Mouse (Mus musculus): ENCODE measurements at regions not wholly inside any gene's neighbourhood (a gene's known extent, or its start where the extent isn't known, plus 50 kb on each side); places are given as distances from the start of the nearest gene placed in this dataset.
"Not testable (repeated sequence)": the region's sequence is repeated elsewhere in the genome, so short reads cannot be mapped to it uniquely, and the experiment has no call there.

- ATAC-seq (ENCODE audit: poor library complexity, severe bottlenecking) = no peak
Observed at GRCm38 (mm10) chr14:86599511-86599910, 541.5 kb downstream of the Diaph3 start.

- ATAC-seq (ENCODE audit: poor library complexity, severe bottlenecking) = no peak
Observed at GRCm38 (mm10) chr14:86588525-86588924, 552.5 kb downstream of the Diaph3 start.

DNA sequence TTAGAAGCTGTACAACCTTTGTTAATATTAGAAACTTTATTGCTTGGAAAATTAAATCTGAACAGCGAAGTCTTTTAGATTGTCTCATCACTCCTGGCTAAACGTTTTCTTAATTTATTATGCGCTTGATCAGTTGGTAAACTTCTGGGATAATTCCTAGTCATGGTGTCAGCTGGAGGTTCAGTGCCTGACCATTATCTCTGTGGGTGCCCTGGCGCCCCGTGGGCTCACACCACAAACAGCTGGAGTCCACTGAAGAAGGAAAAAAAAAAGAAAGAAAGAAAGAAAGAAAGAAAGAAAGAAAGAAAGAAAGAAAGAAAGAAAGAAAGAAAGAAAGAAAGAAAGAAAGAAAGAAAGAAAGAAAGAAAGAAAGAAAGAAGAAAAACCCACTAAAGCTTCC, 555.1 kb downstream of the Diaph3 start:
- not testable (repeated sequence) for ATAC-seq (ENCODE audit: poor library complexity, severe bottlenecking)

- ATAC-seq (ENCODE audit: poor library complexity, severe bottlenecking) = no peak
Observed at GRCm38 (mm10) chr14:86562728-86563127, 578.3 kb downstream of the Diaph3 start.

- no peak for ATAC-seq (ENCODE audit: poor library complexity, severe bottlenecking)
Observed at GRCm38 (mm10) chr14:86537992-86538391, 603.0 kb downstream of the Diaph3 start.

- no peak for ATAC-seq (ENCODE audit: poor library complexity, severe bottlenecking)
Observed at GRCm38 (mm10) chr14:86536341-86537027, 604.6 kb downstream of the Diaph3 start.

DNA sequence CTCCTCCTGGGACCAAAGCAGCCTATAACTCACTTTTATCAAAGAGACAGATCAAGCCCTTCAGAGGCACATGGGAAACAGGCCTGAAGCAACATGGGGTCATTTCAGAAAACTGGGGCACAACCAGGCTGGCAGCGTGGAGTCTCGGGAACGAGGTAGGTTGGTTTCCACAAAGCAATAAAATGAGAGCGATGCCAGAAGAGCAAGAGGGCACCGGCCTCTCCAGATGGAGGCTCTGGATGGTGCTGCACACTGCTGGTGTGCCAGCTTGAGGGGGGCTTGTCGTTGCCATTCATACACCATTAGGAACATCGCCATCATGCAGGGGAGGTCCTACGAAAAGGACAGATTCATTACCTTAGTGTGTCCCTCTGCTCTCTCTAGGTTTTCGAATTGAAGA, 630.6 kb downstream of the Diaph3 start:
- ATAC-seq (ENCODE audit: poor library complexity, severe bottlenecking) = no peak

DNA sequence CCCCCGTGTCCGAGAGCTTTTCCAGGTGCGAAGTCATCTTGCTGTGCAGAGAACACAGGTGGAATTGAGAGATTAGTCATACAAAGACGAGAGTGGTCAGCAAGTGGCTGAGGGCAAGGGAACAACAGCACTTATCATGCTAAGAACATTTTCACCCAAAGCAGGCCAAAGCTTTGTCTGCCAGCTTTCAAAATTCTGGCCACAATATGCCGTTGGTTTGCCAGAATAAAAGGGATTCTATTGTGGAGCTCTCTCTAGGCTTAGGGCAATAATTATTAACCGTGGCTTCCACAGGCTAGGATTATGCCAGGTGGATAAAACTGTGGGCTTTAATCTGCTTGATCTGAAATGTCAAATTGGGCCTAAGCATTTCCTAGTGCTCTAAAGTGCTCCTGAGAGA, 631.3 kb downstream of the Diaph3 start:
- ATAC-seq (ENCODE audit: poor library complexity, severe bottlenecking) = no peak

DNA sequence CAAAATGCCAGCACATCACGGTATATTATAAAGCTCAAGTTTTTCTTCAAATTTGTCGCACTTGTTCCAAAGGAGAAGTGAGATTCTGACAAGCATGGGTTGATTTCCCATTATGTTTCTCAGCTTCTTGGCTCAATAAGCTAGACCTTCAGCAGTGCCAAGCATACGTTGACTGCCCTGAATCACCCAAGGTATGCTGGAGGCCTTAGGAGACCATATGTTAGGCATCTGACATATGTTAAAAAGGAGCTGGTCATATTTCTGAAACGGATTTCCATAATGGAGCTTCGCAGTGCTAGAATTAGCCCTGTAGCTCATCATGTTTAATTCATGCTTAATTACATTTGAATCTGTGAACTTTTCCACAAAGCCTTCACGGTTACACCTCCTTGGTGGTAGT, 634.7 kb downstream of the Diaph3 start:
- no peak for ATAC-seq (ENCODE audit: poor library complexity, severe bottlenecking)

- ATAC-seq (ENCODE audit: poor library complexity, severe bottlenecking) = no peak
Observed at GRCm38 (mm10) chr14:86490826-86491225, 650.2 kb downstream of the Diaph3 start.

DNA sequence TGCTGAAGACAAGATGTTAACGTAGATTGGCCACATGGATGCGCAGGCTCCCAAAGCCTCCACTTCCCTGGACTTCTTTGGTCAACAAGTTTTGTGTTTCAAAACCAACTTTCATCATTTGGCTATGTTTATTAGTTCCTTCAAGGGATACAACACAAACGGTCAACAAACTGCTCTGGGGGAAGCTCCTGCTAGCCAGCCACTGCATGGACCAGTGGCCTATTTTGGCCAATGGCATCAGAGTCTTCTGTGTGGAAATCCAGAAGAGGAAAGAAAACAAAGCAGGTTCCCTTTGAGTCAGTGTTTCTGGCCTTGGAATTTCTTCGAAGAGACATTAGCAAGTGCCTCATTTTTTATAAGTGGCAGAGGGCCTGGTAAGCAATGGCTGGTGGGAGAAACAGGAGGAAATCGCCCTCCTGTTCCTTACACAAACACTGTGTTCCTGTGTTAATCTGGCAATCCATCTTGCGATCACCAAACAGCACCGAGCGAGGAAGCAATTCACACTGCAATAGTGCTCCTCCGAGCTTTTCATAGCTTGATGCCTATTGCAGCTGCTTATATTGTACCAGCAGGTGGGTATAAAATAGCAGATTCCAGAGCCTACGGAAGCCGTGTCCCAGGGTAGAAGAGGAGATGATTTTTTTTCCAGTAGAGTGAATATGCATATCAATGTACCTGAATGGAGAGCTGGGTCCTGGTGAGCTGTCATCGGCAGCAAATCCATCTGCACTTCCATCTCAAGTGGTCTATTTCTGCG, 651.0 kb downstream of the Diaph3 start:
- no peak for ATAC-seq (ENCODE audit: poor library complexity, severe bottlenecking)

DNA sequence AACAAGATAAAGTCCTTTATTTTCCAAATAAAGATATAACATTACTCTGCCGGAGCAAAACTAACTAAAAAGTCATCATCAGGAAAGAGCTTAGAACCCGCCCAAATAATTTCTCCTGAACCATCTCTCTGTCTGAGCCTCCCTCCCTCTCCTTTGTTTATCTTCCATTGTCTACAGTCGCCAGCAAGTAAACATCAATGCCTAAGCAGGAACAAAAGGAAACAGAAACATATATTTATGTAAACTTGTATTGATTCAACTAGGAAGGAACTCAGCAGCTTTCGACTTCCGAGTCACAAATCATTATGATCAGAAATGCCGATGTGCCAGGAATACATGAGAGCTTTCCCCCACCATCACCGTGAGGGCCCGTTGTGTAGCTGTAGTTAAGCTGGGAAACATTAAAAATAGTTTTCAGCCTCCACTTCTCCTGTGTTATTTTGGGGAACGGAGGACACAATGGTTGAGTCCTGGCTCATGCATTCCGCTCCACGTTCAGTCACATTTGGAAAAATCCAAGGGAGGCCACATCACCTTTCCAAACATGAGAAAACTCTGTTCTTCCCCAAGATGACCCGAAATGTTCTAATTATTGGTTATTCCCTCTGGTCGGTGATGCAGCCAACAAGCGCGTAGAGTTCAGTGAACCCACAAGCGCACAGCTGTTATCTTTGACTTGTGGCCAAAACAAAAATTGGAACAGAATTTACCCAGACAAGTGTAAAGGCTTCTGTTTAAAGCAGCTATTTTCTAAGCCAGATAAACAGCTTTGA, 651.8 kb downstream of the Diaph3 start:
- no peak for ATAC-seq (ENCODE audit: poor library complexity, severe bottlenecking)

DNA sequence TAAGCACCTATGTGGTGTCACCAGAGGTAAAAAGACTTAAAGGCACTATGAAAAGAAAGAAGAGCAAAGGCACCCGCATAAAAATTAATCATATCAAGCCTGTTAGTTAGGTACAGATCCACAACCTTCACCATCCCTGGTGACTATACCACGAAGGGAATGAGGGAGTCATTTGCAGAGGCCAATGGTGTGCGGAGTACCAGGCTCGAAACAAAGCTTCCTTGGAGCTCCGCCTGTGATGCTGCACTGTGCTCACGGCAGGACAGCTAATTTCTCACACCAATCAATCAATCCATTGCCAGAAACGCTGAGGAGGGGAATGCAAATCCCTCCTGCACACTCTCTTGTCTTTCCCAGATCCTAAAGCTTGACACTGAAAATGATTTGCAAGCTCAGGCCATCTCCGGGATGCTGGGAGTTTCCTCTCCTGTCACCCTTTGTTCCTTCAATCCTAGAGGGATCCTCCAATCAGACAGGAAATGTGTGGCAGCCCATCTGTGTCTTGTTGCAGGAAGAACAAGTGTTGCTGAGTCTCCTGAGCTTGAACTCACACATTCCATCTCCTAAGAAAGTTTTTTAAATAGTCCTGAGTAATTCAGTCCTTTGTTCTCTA, 653.6 kb downstream of the Diaph3 start:
- ATAC-seq (ENCODE audit: poor library complexity, severe bottlenecking) = no peak

- no peak for ATAC-seq (ENCODE audit: poor library complexity, severe bottlenecking)
Observed at GRCm38 (mm10) chr14:86484247-86484646, 656.8 kb downstream of the Diaph3 start.

DNA sequence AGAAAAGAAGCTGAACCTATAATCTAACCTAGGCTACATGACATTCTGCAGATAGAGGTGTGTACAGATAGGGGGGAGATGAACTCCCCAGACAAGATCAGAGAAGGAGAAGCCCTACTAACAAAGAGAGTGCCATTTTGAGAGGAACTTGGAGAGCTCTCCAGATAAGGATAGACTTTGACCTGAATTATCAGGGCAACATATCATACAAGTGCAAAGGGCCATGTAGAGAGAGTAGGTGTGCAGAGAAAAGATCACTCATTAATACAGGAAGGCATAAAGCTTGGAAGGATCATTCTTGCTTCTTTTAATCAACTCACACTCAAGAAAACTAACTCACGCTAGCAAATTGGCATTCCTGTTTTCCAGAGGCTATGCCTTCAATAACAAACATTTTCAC, 667.4 kb downstream of the Diaph3 start:
- no peak for ATAC-seq (ENCODE audit: poor library complexity, severe bottlenecking)

GRCm38 (mm10) chr14:86470462-86470861, 670.6 kb downstream of the Diaph3 start:
- no peak for ATAC-seq (ENCODE audit: poor library complexity, severe bottlenecking)

DNA sequence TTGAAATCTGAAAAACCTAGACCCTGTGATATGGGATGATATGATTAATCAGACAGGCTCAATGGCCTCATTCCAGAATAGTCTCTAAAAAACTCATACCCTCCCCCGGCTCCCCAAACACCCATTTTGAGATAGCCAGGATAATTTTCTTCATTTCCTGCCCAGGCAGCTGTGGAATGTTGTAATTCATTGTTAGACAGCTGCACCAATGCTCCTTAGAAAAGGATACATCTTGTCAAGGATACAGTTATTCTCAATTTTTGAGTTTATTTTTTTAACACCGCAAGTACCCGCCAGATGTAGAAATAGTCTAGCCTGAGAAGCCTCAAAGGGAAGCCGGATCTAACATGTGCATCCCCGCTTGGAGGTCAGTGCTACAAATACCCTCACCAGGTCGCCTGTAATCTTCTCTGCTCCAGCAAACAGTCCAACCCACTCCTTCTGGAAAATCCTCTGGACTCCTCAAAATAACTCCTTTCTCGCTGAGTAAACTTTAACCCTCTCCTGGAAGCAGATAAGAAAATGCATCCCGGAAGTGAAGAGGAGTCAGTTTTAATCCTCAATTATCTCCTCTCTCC, 673.1 kb downstream of the Diaph3 start:
- no peak for ATAC-seq (ENCODE audit: poor library complexity, severe bottlenecking)

GRCm38 (mm10) chr14:86463388-86463787, 677.6 kb downstream of the Diaph3 start:
- ATAC-seq (ENCODE audit: poor library complexity, severe bottlenecking) = no peak

DNA sequence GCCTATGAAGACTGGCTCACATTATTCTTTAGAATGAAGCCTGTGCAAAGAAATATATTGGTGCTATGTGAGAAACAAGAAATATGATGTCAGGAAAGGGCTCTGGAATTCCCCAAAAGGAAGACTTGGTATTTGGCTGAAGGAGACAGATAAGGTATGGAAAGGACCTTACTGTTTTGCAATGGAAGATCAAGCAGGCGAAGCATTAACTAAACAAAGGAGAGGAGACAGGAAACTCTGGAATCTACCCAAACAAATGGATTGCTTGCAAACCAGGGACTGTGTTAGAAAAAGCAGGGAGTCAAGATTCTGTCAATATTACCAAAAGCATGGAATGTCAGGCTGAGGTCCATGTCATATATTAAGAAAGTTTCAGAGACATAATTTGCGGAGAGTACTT, 687.9 kb downstream of the Diaph3 start:
- no peak for ATAC-seq (ENCODE audit: poor library complexity, severe bottlenecking)

DNA sequence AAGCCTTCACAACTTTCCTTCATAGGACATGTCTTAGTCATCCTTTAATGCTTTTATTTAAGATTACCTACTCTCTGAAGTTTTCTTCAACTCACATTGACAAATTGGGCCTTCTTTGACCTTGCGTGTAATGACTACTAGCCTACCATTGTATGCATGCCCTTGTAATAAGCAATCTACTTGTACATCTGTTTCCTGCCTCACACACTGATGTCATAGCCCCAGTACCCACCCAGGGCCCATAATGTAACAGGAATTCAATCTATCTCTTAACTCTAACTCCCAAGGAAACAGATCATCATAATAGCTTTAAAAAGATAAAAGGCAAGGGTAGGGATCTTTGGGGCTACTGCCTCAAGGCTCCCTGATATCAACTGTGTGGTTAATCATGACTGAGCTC, 690.4 kb downstream of the Diaph3 start:
- no peak for ATAC-seq (ENCODE audit: poor library complexity, severe bottlenecking)

- no peak for ATAC-seq (ENCODE audit: poor library complexity, severe bottlenecking)
Observed at GRCm38 (mm10) chr14:86445139-86445538, 695.9 kb downstream of the Diaph3 start.

Measured in megakaryocyte, adult 5-6 weeks (primary cell).